Mouse (Mus musculus) bone marrow macrophage, adult 2 months (primary cell): ENCODE results near the gene Pde1a.

Experiments used
- CTCF ChIP-seq: IDR thresholded peaks from 2 replicates; pipeline ENCODE4 v1.5.1; 2012; ENCODE audit warnings: low read depth, mild to moderate bottlenecking, low read length, moderate library complexity
- POLR2A ChIP-seq: IDR thresholded peaks from 2 replicates; pipeline ENCODE4 v1.6.1; 2012; ENCODE audit warnings: mild to moderate bottlenecking, low read depth, low read length, borderline replicate concordance

DNA sequence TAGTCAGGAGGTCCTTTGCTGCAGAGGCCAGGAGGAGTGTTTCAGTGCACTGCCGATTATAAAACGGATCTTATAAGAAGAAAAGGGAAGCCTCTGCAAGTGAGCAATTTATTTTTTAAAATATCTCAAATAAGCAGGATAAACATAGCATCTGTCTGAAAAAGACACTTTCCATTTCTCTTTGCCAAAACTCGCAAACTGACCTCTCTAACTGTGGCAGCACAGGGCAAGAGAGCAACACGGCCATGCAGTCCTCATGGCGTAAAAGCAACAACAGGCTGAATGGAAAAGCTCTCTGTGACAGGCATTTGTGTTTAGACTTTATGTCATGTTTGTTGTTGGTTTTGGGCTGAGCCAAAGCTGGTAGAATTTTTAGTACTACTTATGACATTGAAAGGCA, 152.0 kb downstream of the Pde1a start:
- TF ChIP-seq POLR2A (no peak), CTCF (no peak)
